Comparison of ENCODE assay signal across 8 mouse cellular contexts in genomic region chr12:15617312-15617711, GRCm38 (mm10).
DNase-seq lines count a peak whose midpoint lies in the region; ATAC-seq and TF ChIP-seq lines count a peak whose summit lies in the region.

No protein-coding gene starts in this region.

- H3K4me1 ChIP-seq in forebrain, embryonic 14.5 days (ENCODE audit: control insufficient read depth, insufficient read depth, low read length): 0 out of 2 replicates have a peak, but pooled peaks cover 3% of the 10 kb centered on the region
- H3K4me1 ChIP-seq in forebrain, embryonic 10.5 days: peaks cover 6% of the 10 kb centered on the region
- H3K4me1 ChIP-seq in kidney, postnatal 0 days (replicated peaks; ENCODE audit: insufficient read depth, low read length): no peaks in the 10 kb centered on the region
- no peaks in the 10 kb centered on the region for H3K4me1 ChIP-seq in liver, embryonic 11.5 days (replicated peaks; ENCODE audit: control insufficient read depth, insufficient read depth, low read length)

- H3K27ac ChIP-seq in forebrain, embryonic 14.5 days (ENCODE audit: low read depth, low read length): no peak overlapping the region
- no peak overlapping the region for H3K27ac ChIP-seq in forebrain, embryonic 10.5 days
- no peak overlapping the region for H3K27ac ChIP-seq in kidney, postnatal 0 days
- no peak overlapping the region for H3K27ac ChIP-seq in liver, embryonic 11.5 days (ENCODE audit: low read depth, low read length)

- ATAC-seq in forebrain, embryonic 14.5 days: peak; percentile 58; the same call in 1 of the 2 replicates
- no peak for ATAC-seq in kidney, postnatal 0 days (replicated peaks; ENCODE audit: low FRiP score, low read depth)
- no peak for ATAC-seq in granulocyte monocyte progenitor cell, adult 5-6 weeks (replicated peaks; ENCODE audit: poor library complexity, severe bottlenecking)
- no peak for ATAC-seq in liver, embryonic 11.5 days (replicated peaks; ENCODE audit: low FRiP score)

- H3K4me2 ChIP-seq in forebrain, embryonic 14.5 days (ENCODE audit: low read length): no peak overlapping the region
- H3K4me2 ChIP-seq in kidney, postnatal 0 days (ENCODE audit: low read length): no peak overlapping the region
- H3K4me2 ChIP-seq in liver, embryonic 11.5 days: no peak overlapping the region

- WGBS in forebrain, embryonic 14.5 days: 23% methylated on average over 1 of the region's 1 CpGs
- WGBS in forebrain, embryonic 10.5 days: 73% methylated on average over 1 of the region's 1 CpGs
- 72% methylated on average over 1 of the region's 1 CpGs for WGBS in kidney, postnatal 0 days
- WGBS in liver, embryonic 11.5 days: 61% methylated on average over 1 of the region's 1 CpGs

- H3K9me3 ChIP-seq in forebrain, embryonic 14.5 days (replicated peaks; ENCODE audit: control insufficient read depth, low read length): no peaks in the 10 kb centered on the region
- no peaks in the 10 kb centered on the region for H3K9me3 ChIP-seq in forebrain, embryonic 10.5 days
- no peaks in the 10 kb centered on the region for H3K9me3 ChIP-seq in kidney, postnatal 0 days (replicated peaks; ENCODE audit: low read length)
- H3K9me3 ChIP-seq in liver, embryonic 11.5 days (ENCODE audit: control insufficient read depth, low read length): no peaks in the 10 kb centered on the region

- H3K36me3 ChIP-seq in forebrain, embryonic 14.5 days (ENCODE audit: control insufficient read depth, insufficient read depth, low read length): no peaks in the 10 kb centered on the region
- H3K36me3 ChIP-seq in forebrain, embryonic 10.5 days (replicated peaks): no peaks in the 10 kb centered on the region
- H3K36me3 ChIP-seq in kidney, postnatal 0 days (ENCODE audit: insufficient read depth, low read length): no peaks in the 10 kb centered on the region
- no peaks in the 10 kb centered on the region for H3K36me3 ChIP-seq in liver, embryonic 11.5 days (ENCODE audit: control insufficient read depth, insufficient read depth, low read length)

- TF ChIP-seq CTCF in kidney, postnatal 0 days (IDR thresholded peaks at IDR 0.05; ENCODE audit: low read depth): no peak

- peak; percentile 49 for DNase-seq in forebrain, embryonic 14.5 days (ENCODE audit: low spot score)
- DNase-seq in forebrain, embryonic 10.5 days (ENCODE audit: extremely low spot score, low spot score): no peak
- DNase-seq in MN1 (ENCODE audit: low spot score): peak; percentile 74
- peak; percentile 6 for DNase-seq in gastrocnemius, postnatal 25 days
- DNase-seq in kidney, postnatal 0 days (ENCODE audit: low spot score): peak; percentile 64
- DNase-seq in cerebellum, adult 11-12 months: no peak
- DNase-seq in liver, embryonic 11.5 days (ENCODE audit: low spot score): no peak

- no peak overlapping the region for H3K9ac ChIP-seq in forebrain, embryonic 14.5 days (ENCODE audit: low read length)
- H3K9ac ChIP-seq in kidney, postnatal 0 days (ENCODE audit: low read depth, low read length): no peak overlapping the region
- no peak overlapping the region for H3K9ac ChIP-seq in liver, embryonic 11.5 days (ENCODE audit: low read depth, low read length)

- H3K4me3 ChIP-seq in forebrain, embryonic 14.5 days (ENCODE audit: low read depth, low read length): no peak overlapping the region
- no peak overlapping the region for H3K4me3 ChIP-seq in forebrain, embryonic 10.5 days
- no peak overlapping the region for H3K4me3 ChIP-seq in kidney, postnatal 0 days (replicated peaks; ENCODE audit: low read depth, low read length)
- no peak overlapping the region for H3K4me3 ChIP-seq in liver, embryonic 11.5 days (ENCODE audit: low read depth, low read length)

- no peaks in the 10 kb centered on the region for H3K27me3 ChIP-seq in forebrain, embryonic 14.5 days (replicated peaks; ENCODE audit: control insufficient read depth, insufficient read depth, low read length)
- H3K27me3 ChIP-seq in forebrain, embryonic 10.5 days (ENCODE audit: poor library complexity, severe bottlenecking): no peaks in the 10 kb centered on the region
- H3K27me3 ChIP-seq in kidney, postnatal 0 days (ENCODE audit: insufficient read depth, low read length): no peaks in the 10 kb centered on the region
- no peaks in the 10 kb centered on the region for H3K27me3 ChIP-seq in liver, embryonic 11.5 days (replicated peaks; ENCODE audit: control insufficient read depth, insufficient read depth, low read length)

Comparison
In these comparisons a context has a peak if more than half of its experiments do, and no peak if none do; other contexts are left out.
1. DNase-seq: peak in forebrain, embryonic 14.5 days (single experiment), MN1 (single experiment), gastrocnemius, postnatal 25 days (single experiment) and kidney, postnatal 0 days (single experiment); none in forebrain, embryonic 10.5 days (single experiment), cerebellum, adult 11-12 months (single experiment) and liver, embryonic 11.5 days (single experiment).